Mouse (Mus musculus): ENCODE results near the gene Rfng.
A peak's percentile ranks its signal among the peaks of the same experiment; 100 is the strongest.
"Not testable (repeated sequence)": the region's sequence is repeated elsewhere in the genome, so short reads cannot be mapped to it uniquely, and the experiment has no call there.

The Rfng gene

DNA sequence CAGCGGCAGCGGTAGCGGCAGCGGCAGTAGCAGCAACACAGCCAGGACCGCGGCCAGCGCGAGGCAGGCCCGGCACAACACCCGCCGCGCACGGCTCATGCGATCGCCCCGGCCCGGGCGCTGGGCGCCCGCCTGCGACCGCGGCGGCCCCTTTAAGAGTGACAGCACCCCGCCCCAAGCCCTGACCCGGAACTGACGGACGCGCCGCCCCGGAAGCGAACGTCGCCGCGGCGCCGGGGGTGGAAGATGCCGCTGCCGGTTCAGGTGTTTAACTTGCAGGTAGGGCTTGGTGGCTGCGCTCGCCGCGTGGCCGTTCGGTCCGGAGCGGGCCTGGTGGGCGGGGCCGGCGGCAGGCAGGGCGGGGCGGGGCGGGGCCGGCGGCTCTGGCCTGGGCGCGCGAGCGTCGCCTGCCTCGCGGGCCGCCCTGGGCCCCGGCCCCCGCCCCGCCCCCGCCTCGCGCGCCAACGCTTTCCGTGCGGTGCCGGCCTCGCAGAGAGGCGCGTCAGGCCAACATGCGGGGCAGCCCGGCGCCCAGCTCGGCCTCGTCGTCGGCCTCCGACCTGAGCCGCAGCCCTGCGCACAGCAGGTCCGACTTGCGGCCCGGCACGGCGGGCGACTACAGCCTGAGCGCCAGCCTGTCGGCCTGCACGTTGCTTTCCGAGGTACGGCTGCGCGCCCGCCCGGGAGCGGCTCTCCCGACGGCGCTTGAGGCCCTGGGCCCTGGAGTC is at the start of gene Rfng, which contains the start of gene Gps1:
Rfng (minus strand) TSS at position 144 of the 728 bp plus-strand sequence.
Gps1 (plus strand) TSS at position 209 of the 728 bp plus-strand sequence.
- peak; percentile 84 to 87 for DNase-seq

DNA sequence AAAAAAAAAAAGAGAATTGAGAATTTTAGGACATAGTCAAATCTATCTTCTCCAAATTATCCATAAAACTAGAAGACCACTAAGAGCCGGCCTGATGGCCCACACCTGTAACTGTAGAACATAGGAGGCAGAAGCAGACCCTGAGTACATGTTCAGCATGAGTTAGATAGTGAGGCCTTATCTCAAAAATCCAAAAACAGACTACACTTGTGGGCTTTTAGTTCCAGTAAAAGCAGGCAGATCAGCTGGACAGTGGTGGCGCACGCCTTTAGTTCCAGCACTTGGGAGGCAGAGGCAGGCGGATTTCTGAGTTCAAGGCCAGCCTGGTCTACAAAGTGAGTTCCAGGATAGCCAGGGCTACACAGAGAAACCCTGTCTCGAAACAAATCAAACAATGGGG is 49.0 kb upstream of the Rfng start:
- DNase-seq: not testable (repeated sequence)

DNA sequence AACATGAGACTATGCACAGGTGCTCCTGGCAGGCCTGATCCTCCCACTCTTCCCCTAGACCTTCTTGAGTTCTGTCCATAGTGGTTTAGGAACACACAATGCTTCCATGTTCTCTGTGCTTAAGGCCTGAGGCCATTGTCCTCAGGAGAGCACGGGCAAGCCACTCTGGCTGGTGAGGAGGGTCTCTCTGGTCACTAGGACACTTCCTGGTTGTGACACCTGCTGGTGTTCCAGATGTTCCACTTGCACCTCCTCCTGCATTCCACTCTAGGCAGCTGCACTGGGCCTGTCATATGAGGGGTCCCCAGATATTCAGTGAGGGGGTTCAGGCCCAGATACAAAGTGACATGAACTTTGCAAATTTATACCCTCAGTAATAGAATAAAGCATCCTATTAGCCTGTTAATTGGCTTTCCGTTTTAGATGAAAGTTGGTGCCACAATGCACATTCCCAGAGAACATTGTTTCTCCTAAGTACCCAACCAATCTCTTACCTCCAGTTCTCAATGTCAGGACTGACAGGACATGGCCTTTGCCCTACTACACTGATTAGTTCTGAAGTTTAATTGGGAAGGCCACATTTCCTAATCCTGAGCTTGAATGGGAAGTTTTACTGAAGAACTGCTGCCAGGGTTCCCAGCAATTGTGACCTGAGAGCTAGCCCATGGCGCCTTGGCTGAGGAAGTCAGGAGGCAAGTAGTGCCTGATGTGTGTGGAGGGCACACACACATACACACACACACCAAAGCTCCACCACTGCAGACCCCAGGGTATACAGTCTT is 47.8 kb upstream of the Rfng start:
- DNase-seq: no peak

DNA sequence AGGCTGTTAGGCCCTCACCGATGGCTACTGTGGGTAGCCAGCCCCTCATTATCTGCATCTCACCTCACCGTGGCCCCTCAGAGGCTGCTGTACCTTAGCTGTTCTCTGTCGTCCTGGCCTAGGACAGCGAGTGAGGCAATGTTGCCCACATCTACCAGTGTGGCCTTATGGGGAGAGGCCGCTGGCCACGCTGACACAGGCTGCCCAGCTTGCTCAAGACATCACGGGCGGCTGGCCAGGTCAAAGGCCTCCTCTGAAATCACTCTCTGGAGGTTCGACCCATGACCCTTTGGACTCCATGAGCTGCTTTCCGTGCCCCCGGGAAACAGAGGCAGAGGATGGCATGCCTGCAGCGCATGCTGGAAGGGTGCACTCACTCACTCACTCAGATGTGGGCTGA is 46.7 kb upstream of the Rfng start:
- no peak for DNase-seq

DNA sequence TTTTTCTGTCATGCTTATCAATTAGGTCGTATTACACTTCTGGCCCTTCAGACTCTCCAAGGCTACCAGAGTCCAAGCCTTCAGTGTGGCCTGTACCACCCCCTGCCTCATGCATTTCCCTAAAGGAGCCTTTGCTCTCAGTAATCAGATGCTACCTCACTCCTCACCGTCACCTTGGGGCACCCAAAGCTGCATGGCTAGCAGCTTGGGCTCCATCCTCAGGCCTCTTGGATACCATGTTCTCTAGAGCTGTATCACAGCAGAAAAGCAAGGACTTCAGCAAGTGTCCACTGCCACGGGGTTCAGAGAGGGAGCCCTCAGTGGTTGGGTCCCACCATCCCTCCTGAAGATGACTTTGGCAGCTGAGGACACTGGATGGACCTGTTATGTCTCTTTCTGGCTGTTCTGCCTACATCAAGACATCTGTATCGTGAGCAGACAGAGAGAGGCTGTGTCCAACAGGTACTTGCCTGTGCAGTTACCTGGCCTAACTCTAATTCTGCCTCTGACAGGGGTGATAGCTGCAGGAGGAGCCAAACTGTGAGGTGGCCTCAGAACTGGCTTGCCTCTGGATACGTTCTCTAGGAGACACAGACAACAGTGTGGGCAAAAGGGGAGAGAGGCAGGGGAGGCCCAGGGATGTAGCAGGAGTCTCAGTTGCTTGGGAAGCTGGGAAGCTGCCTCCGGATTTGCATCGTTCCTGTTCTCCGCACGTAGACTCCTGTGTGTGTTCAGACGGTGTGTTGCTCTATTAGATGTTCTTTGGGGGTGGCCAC is 45.9 kb upstream of the Rfng start:
- DNase-seq: no peak

DNA sequence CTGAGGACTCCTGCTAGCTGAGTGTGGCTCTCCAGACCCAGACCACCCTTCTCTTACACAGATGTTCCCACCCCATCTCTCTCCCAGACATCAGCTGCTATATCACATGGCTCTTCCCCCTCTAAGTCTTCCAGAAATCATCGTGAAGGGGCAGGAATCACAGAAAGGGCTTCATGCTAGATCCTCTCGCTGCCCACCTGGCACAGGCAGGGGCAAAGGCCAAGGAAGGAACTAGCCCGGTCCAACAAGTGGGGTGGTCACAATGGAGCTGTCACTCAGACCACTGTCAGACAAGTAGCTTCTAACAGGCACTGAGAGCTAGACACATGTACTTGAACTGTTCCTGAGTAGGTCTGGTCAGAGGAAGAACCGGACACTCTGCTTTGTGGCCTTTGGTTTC is 44.4 kb upstream of the Rfng start:
- no peak for DNase-seq

DNA sequence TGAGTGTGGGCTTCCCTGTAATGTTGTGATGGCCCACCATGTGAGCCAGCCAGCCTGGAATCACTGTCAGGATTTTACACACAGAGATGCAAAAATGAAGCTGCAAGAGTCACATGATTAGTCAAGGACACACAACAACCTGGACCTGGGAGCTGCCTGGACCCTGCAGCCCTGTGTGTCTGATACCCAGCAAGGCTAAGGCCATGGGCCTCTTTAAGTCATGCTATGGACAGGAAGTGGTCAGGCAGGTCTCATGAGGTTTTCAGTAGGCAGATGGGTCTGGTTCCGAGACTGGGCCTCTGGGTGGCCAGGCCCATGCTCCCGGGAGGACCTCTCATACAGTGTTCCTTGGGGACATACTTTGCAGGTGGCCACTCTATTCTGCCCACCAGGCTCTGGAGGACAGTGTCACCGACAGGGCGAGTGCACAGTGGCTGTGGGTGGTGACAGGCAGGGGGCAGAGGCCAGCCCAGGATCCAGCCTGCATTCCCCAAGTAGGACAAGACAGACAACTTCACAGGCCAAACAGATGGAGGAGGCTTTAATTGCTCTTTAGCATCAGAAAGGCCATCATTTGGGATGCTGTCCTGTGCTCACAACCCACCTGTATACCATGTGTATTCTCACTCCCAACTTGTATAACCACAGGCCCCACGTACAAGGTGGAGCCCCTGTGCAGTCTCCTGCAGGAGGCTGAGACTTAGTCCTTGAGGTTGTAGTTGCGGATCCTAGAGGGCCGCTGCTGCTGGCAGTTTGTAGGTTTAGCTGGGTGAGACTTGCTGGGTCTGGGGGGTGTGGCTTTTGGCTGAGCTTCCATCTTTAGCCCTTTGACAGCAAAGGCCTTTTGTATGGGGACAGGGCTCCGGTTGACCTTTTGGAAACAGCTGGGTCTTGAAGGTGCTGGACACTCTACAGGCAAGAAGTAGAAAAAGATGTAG is 42.3 kb upstream of the Rfng start:
- no peak for DNase-seq

DNA sequence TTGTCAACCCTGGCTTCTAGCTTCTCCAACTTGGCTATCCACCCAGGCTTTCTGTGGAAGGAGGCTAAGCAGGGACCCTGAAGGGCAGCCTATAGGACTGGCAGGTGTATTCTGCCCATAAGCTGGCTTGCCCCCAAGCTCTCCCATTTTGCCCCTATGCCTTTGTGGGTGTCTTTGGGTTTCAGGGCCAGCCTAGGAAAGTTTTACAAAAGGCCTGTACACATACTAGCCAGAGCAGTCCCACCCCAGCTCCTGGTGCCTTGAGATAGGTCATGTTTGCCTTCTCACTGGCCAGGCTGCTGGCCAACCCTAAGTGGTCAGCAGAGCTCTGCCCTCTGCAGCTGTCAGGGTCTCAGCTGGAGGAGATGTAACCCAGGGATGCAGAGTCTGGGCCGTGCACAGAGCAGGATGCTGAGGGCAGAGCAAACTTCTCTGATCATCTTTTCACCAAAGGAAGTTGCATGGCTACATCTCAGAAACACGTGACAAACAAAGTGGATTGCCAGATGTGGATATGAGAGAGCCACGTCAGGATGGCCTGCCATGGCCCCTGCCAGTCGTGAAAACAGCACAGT is 41.4 kb upstream of the Rfng start:
- DNase-seq: peak in 1 of 2 experiments; percentile 14

DNA sequence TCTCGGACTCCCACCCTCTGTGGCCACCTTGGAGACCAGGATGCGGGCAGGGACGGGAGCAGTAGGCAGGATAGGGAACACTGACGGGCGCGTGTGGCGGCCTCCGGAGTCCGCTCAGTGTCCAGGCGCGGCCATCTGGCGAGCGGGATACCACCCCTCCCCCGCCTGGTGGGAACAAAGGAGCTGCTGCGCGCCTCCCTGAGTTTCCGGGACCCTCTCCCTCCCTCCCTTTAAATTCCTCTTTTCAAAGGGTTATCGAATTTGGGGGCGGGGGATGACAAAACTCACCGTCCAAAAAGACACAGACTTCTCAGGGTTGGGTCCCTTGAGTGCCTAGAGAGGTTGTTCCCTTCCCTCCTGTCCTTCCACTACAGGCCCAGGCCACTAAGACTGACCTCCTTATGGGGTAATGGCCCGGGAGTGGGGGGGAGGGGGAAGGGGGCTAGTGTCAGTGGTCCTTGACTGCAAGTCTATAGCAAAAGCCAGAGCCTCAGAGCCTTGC is 40.8 kb upstream of the Rfng start:
- DNase-seq: no peak

DNA sequence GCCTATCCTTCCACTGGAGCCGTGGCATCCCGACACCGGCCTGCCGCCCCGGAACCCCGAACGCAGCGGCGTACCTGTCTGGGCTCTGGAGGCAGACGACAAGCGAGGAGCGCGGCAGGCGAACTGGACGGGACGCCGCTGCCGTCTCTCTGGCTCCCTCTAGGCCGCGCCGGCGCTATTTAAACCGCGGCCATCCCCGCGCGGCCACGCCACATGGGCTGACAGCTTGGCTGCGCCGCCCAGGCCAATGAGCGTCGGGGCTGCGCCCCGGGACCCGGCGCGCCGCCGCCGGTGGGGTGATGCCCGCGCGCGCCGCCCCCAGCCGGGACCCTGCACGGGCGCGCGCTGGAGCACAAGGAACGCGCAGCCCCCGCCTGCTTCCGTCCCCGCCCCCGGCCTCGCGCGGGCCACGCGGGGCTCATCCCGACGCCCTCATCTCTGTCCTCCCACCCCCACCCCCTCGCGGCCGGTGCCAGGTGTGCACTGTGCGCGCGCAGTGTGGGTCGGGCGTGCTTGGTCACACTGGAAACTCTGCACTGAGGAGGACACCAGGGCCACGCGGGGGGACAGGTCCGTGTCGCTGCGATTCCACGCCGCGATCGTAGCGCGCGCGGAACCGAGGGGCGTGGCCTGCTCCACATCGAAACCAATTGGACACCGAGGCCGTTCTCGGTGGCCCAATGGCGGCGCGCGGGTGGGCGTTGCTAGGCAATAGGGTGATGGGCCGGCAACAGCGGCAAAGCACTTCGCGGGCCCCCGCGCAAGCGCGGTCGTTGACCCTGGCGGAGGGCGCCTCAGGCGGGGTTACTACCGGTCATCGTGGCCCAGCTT is 40.2 kb upstream of the Rfng start, which contains the start of gene Fasn:
Fasn (minus strand) TSS at position 592 of the 831 bp plus-strand sequence.
- DNase-seq: peak; percentile 96

DNA sequence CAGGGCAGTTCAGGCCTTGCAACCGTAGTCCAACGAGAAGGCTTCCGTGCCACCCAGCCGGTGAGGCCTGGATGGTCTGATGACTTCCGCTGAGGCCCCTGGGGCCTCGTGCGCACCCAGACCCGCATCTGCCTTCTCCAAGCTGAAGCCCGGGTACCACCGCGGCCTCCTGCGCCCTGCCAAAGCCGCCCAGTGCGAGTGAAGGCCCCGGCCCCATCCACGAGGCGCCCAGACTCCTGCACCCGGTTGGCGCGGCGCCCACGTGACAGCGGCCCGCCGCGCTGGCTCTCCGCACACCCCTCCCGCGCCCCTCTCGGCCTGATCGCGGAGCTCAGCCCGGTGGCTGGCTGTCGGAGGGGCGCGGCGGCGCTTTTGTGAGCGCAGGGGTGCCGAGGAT is 39.5 kb upstream of the Rfng start:
- DNase-seq: peak in 1 of 2 experiments; percentile 62

DNA sequence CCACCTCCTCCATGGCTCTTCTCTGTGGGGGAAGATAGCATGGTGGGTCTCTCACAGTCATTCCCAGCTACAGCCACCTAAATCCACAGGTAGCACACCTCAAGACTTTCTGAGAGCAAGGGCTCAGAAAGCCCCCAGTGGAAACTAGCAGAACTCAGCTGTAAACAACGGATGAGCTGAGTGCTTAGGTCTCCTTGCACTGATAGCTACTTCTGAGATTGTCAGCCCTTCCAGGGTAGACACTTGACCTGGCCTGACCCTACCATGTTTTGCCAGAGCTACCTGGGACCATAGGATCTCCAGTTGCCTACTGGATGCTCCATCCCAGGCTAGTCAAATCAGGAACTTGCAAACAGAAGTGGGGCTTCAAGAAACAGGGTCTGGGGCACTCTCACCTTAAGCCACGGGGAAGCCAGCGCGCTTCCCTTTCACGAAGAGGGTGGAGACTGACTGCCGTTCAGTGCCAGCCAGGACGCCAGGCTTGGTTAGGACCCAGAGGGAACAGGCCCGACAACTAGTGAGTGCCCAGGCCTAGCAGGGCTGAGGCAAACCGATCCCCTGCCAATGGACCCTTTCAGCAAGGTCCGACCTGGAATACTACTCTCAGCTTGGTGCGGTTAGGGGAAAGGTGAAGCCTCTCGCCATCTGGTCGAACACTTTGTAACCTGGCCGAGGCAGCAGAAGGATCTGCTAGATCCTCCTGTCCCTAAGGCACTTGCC is 39.0 kb upstream of the Rfng start:
- peak; percentile 39 to 44 for DNase-seq

DNA sequence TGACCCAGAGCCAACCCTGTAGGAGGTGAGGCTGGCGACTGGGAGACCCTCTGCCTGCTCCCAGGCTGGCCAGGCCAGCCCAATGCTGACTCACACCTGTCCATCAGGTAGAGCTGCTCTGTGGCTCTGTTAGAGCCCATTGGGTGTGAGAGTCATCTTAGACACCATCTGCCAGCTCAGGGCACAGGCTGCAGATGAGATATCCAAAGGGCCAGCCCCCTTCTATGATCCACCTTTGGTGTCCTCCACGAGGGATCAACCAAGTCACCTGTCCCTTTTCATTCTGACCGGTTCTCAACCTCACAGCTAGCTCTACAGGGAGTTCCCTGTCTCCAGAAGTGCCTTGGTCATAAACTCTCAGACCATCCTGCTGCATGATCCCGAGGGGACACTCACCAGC is 38.3 kb upstream of the Rfng start:
- DNase-seq: no peak

DNA sequence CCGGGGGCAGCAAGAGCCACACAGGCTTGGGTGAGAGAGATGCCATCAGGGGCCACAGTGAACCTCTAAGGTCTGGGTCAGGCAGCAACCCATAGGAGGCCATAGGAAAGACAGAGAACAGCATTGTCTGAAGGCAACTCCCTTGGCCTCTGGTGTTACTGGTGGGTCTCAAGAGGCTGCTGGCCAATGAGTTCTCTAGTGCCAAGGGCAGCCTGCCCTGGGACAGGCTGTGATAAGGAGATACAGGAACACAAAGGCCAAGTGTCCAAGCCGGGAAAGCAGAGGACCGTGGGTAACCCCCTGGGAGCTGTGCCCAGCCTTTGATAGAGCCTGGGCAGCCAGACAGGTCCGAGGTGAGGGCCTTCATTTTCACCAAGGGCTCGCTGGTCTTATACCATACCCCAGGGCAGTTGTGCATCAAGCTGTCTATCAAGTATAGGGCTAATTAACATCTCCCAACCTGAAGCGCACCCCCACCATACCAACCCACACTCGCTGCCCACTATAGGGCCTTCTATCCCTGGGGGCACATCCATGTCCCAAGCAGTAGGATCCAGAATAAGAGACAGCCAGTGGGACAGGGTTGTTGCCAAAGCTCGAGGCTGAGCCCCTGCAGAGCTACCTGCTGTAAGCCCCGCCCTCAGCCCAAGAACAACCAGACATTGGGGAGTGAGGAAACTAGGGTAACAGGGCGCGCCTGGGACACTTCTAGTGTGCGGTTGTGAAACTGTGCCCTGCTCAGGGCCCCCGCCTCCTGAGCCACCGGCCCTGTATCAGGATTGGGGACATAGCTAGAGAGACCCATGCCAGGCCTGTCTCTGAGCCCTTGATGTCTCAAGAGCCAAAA is 37.3 kb upstream of the Rfng start:
- no peak for DNase-seq

DNA sequence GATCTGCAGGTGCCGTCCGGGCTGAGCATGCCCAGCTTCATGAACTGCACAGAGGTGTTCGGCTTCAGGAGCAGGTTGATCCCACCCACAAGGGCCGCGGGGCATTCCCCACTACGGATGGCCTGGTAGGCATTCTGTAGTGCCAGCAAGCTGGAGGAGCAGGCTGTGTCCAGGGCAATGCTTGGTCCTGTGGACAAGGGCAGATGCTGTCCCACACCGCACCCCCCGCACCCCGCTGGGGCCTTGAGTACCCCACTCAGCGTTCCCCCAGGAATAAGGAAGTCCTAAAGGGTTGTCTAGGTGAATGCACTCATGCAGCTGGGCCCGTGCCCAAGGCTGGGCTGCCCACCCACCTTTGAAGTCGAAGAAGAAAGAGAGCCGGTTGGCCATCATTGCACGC is 36.5 kb upstream of the Rfng start:
- DNase-seq: no peak

DNA sequence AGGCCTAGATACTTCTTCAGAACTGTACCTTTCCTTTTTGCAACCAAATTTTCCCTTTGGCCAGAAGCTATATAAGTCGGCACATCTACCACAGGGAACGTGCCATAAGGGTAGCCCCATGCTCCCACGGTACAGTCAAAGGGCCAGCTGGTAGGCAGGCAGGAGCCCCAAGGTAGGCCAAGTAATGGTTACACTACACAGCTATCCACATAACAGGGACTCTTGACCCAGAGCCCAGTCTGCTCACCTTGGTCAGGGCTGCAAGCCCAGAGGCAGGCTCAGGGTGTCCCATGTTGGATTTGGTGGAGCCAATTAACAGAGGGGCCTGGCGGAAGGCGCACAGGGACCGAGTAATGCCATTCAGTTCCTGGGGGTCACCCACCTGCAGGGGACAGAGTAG is 35.5 kb upstream of the Rfng start:
- DNase-seq: no peak

DNA sequence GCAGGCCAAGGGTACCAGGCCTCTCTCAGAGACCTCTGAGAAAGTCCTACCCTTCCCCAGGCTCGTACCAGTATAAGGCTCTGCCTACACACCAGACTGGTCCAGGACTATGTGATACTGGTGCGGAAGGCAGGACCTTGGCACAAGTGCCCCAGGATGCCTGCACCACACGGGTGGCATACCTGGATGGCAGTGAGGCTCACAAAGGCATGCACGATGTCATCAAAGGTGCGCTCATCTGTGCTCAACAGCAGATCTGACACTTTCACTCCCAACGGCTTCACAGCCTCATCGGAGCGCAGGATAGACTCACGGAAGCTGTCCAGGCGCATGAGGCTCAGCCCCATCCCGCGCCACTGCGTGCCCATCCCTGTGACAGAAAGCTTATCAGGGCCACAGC is 34.2 kb upstream of the Rfng start:
- DNase-seq: no peak

DNA sequence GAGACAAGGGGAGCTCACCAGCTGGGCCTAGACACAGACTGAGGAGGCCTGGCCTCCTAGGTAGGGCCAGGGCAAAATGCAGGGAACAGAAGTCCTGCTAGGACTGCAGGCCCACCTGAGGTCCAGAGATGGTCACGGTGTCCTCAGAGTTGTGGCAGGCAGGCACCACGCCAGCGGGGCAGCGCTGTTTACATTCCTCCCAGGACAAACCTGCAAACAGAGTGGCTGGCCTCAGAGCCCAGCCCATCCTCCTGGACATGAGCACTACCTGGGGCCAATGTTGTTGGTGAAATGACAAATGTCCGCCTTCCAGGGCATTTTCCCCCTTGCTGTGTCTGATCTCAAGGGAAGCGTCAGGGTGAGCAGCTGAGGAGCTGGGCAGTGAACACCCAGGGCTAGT is 33.4 kb upstream of the Rfng start:
- DNase-seq: no peak

DNA sequence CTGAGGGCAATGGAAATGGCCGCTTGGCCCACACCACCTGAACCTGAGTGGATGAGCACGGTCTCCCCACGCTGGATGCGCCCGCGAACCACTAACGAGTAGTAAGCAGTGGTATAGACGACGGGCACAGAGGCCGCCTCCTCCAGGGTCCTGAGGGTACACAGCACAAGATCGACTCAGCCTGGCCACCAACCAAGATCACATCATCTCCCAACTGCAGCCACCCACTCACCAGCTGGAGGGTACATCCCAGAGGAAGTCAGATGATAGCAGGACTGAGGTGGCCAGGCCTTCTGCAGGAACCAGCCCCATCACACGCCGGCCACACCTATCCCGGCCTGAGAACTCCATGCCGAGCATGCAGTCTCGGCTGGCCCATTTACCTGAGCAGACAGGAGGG is 28.1 kb upstream of the Rfng start:
- no peak for DNase-seq
